Mouse (Mus musculus) forebrain, embryonic 12.5 days (tissue): Measurements from ENCODE around the gene Maml2. TPM values are rescaled to one million over a fixed set of nuclear protein-coding genes. Genes with fewer than 3 reads are reported as not detected.

Experiments used
- ATAC-seq: fragments of 200-750 bp; cut with Nextera tagmentation; 2 replicates; pipeline ENCODE4 v1.8.0; 2017; ENCODE audit warnings: moderate TSS enrichment; ENCODE audit not compliant: low FRiP score
- H3K27ac ChIP-seq: fragments of 300-500 bp; sonication (generic); 2 replicates; pipeline ENCODE4 v1.5.1; 2016; ENCODE audit warnings: mild to moderate bottlenecking
- H3K27me3 ChIP-seq: fragments of 300-500 bp; sonication (generic); 2 replicates; pipeline ENCODE4 v1.6.1; 2016; ENCODE audit warnings: mild to moderate bottlenecking
- H3K36me3 ChIP-seq: fragments of 300-500 bp; sonication (generic); replicated peaks from 2 replicates; pipeline ENCODE4 v1.6.1; 2016; ENCODE audit warnings: mild to moderate bottlenecking
- H3K4me1 ChIP-seq: fragments of 300-500 bp; sonication (generic); 2 replicates; pipeline ENCODE4 v1.6.1; 2016
- H3K4me2 ChIP-seq: fragments of 300-500 bp; sonication (generic); 2 replicates; pipeline ENCODE4 v1.6.1; 2016; ENCODE audit warnings: mild to moderate bottlenecking, moderate library complexity
- H3K4me3 ChIP-seq: fragments of 300-500 bp; sonication (generic); replicated peaks from 2 replicates; pipeline ENCODE4 v1.5.1; 2016; ENCODE audit warnings: mild to moderate bottlenecking
- H3K9ac ChIP-seq: fragments of 300-500 bp; sonication (generic); 2 replicates; pipeline ENCODE4 v1.6.1; 2016; ENCODE audit warnings: mild to moderate bottlenecking
- H3K9me3 ChIP-seq: fragments of 300-500 bp; sonication (generic); 2 replicates; pipeline ENCODE4 v1.6.1; 2016
- WGBS: fragments of 180-500 bp; shearing (Covaris S2); methylation state at CpG from one replicate; pipeline ENCODE4 v1.1.7; 2016; 5-methylcytosine and 5-hydroxymethylcytosine counted together
- polyA plus RNA-seq: library from polyadenylated mRNA; unstranded; fragments of >200 nt; fragmentation: Nextera tagmentation; extraction: Ambion mirVana; gene quantifications from 2 replicates; pipeline ENCODE4 v1.2.1, GENCODE M21; 2016

The Maml2 gene
- polyA plus RNA-seq, 1 experiment from 2014 or later = 10.4 TPM

- Histone ChIP-seq H3K9ac (no peak overlapping the region), H3K4me3 (no peak overlapping the region), H3K9me3 (peaks cover 5% of the 10 kb centered on the region; the same call in 1 of the 2 replicates), H3K27ac (no peak overlapping the region), H3K27me3 (no peaks in the 10 kb centered on the region), H3K4me1 (peaks cover 33% of the 10 kb centered on the region), H3K4me2 (no peak overlapping the region), H3K36me3 (no peaks in the 10 kb centered on the region)
- WGBS = 81% methylated on average over 11 of the region's 11 CpGs
- ATAC-seq = no peak
Measured at GRCm38 (mm10) chr9:13533076-13533707, 235.4 kb downstream of the Maml2 start.

- H3K4me1 ChIP-seq = peaks cover 47% of the 10 kb centered on the region
- 56% methylated on average over 5 of the region's 5 CpGs for WGBS
- no peak overlapping the region for H3K4me2 ChIP-seq
- peaks cover 5% of the 10 kb centered on the region; the same call in 1 of the 2 replicates for H3K9me3 ChIP-seq
- no peaks in the 10 kb centered on the region for H3K27me3 ChIP-seq
- no peak overlapping the region for H3K4me3 ChIP-seq
- H3K27ac ChIP-seq = no peak overlapping the region
- H3K9ac ChIP-seq = no peak overlapping the region
- ATAC-seq = no peak
- no peaks in the 10 kb centered on the region for H3K36me3 ChIP-seq
Measured at GRCm38 (mm10) chr9:13535803-13536202, 238.0 kb downstream of the Maml2 start.

- ATAC-seq = no peak
- Histone ChIP-seq H3K27me3 (no peaks in the 10 kb centered on the region), H3K36me3 (no peaks in the 10 kb centered on the region), H3K4me1 (peaks cover 46% of the 10 kb centered on the region), H3K4me2 (no peak overlapping the region), H3K9ac (no peak overlapping the region), H3K4me3 (no peak overlapping the region), H3K27ac (no peak overlapping the region), H3K9me3 (peaks cover 5% of the 10 kb centered on the region; the same call in 1 of the 2 replicates)
- 76% methylated on average over 12 of the region's 12 CpGs for WGBS
Measured at GRCm38 (mm10) chr9:13536419-13537261, 238.9 kb downstream of the Maml2 start.

- H3K9ac ChIP-seq = no peak overlapping the region
- WGBS = 84% methylated on average over 7 of the region's 7 CpGs
- peaks cover 5% of the 10 kb centered on the region; the same call in 1 of the 2 replicates for H3K9me3 ChIP-seq
- H3K27me3 ChIP-seq = no peaks in the 10 kb centered on the region
- H3K36me3 ChIP-seq = no peaks in the 10 kb centered on the region
- no peak for ATAC-seq
- peaks cover 36% of the 10 kb centered on the region for H3K4me1 ChIP-seq
- no peak overlapping the region for H3K27ac ChIP-seq
- H3K4me2 ChIP-seq = no peak overlapping the region
- no peak overlapping the region for H3K4me3 ChIP-seq
Measured at GRCm38 (mm10) chr9:13538200-13538599, 240.4 kb downstream of the Maml2 start.

- Histone ChIP-seq H3K4me2 (no peak overlapping the region), H3K4me1 (peaks cover 46% of the 10 kb centered on the region), H3K4me3 (no peak overlapping the region), H3K27ac (0 out of 2 replicates have a peak overlapping the region, but pooled peaks have one; percentile 8), H3K36me3 (no peaks in the 10 kb centered on the region), H3K27me3 (no peaks in the 10 kb centered on the region), H3K9me3 (peaks cover 1% of the 10 kb centered on the region; the same call in 1 of the 2 replicates), H3K9ac (no peak overlapping the region)
- 53% methylated on average over 4 of the region's 4 CpGs for WGBS
- ATAC-seq = no peak
Measured at GRCm38 (mm10) chr9:13539535-13539934, 241.8 kb downstream of the Maml2 start.

- 86% methylated on average over 2 of the region's 2 CpGs for whole genome bisulfite sequencing
- no peak for ATAC-seq
- Histone ChIP-seq H3K4me2 (no peak overlapping the region), H3K4me1 (peaks cover 45% of the 10 kb centered on the region), H3K4me3 (no peak overlapping the region), H3K27me3 (no peaks in the 10 kb centered on the region), H3K9me3 (no peaks in the 10 kb centered on the region), H3K36me3 (no peaks in the 10 kb centered on the region), H3K9ac (peak overlapping the region; percentile 40; the same call in 1 of the 2 replicates), H3K27ac (no peak overlapping the region)
Measured at GRCm38 (mm10) chr9:13540227-13540626, 242.5 kb downstream of the Maml2 start.

GRCm38 (mm10) chr9:13540781-13541180, 243.0 kb downstream of the Maml2 start:
- H3K4me1 ChIP-seq = peaks cover 42% of the 10 kb centered on the region
- no peaks in the 10 kb centered on the region for H3K27me3 ChIP-seq
- no peaks in the 10 kb centered on the region for H3K36me3 ChIP-seq
- H3K9ac ChIP-seq = no peak overlapping the region
- no peak overlapping the region for H3K27ac ChIP-seq
- 58% methylated on average over 6 of the region's 6 CpGs for WGBS
- no peaks in the 10 kb centered on the region for H3K9me3 ChIP-seq
- no peak for ATAC-seq
- H3K4me2 ChIP-seq = no peak overlapping the region
- H3K4me3 ChIP-seq = no peak overlapping the region

GRCm38 (mm10) chr9:13543167-13543566, 245.4 kb downstream of the Maml2 start:
- Histone ChIP-seq H3K9me3 (no peaks in the 10 kb centered on the region), H3K4me1 (peaks cover 41% of the 10 kb centered on the region), H3K4me3 (no peak overlapping the region), H3K27me3 (no peaks in the 10 kb centered on the region), H3K4me2 (no peak overlapping the region), H3K9ac (no peak overlapping the region), H3K36me3 (no peaks in the 10 kb centered on the region), H3K27ac (no peak overlapping the region)
- ATAC-seq = no peak; the same call in 1 of the 2 replicates
- WGBS = 62% methylated on average over 8 of the region's 8 CpGs

- ATAC-seq = no peak
- no peaks in the 10 kb centered on the region for H3K27me3 ChIP-seq
- H3K4me1 ChIP-seq = peaks cover 34% of the 10 kb centered on the region
- no peak overlapping the region for H3K27ac ChIP-seq
- no peak overlapping the region for H3K4me3 ChIP-seq
- H3K36me3 ChIP-seq = no peaks in the 10 kb centered on the region
- no peak overlapping the region for H3K4me2 ChIP-seq
- H3K9me3 ChIP-seq = no peaks in the 10 kb centered on the region
- WGBS = 50% methylated on average over 8 of the region's 8 CpGs
- H3K9ac ChIP-seq = no peak overlapping the region
Measured at GRCm38 (mm10) chr9:13544133-13544532, 246.4 kb downstream of the Maml2 start.

- H3K27ac ChIP-seq = no peak overlapping the region
- no peaks in the 10 kb centered on the region for H3K9me3 ChIP-seq
- WGBS = 87% methylated on average over 6 of the region's 6 CpGs
- H3K36me3 ChIP-seq = no peaks in the 10 kb centered on the region
- no peak for ATAC-seq
- H3K4me3 ChIP-seq = no peak overlapping the region
- H3K9ac ChIP-seq = no peak overlapping the region
- H3K4me1 ChIP-seq = peaks cover 27% of the 10 kb centered on the region
- no peak overlapping the region for H3K4me2 ChIP-seq
- no peaks in the 10 kb centered on the region for H3K27me3 ChIP-seq
Measured at GRCm38 (mm10) chr9:13545726-13546125, 248.0 kb downstream of the Maml2 start.

GRCm38 (mm10) chr9:13549911-13550310, 252.2 kb downstream of the Maml2 start:
- Histone ChIP-seq H3K4me1 (peaks cover 5% of the 10 kb centered on the region; the same call in 1 of the 2 replicates), H3K4me3 (no peak overlapping the region), H3K4me2 (no peak overlapping the region), H3K9me3 (no peaks in the 10 kb centered on the region), H3K27me3 (no peaks in the 10 kb centered on the region), H3K27ac (no peak overlapping the region), H3K9ac (no peak overlapping the region), H3K36me3 (no peaks in the 10 kb centered on the region)
- ATAC-seq = no peak
- WGBS = 80% methylated on average over 3 of the region's 3 CpGs

- Histone ChIP-seq H3K27ac (no peak overlapping the region), H3K4me2 (no peak overlapping the region), H3K9me3 (no peaks in the 10 kb centered on the region), H3K4me3 (no peak overlapping the region), H3K9ac (no peak overlapping the region), H3K27me3 (no peaks in the 10 kb centered on the region), H3K36me3 (no peaks in the 10 kb centered on the region), H3K4me1 (peaks cover 10% of the 10 kb centered on the region)
- 64% methylated on average over 5 of the region's 5 CpGs for WGBS
- no peak for ATAC-seq
Measured at GRCm38 (mm10) chr9:13552380-13553052, 254.8 kb downstream of the Maml2 start.
